Mouse (Mus musculus) CH12.LX (cell line): Measurements from ENCODE around the gene Lrmda.

Experiments
- CHD2 ChIP-seq: IDR thresholded peaks from 2 replicates; pipeline ENCODE4 v1.6.1; 2011; ENCODE audit warnings: low read length, improper control_type of control experiment
- CTCF ChIP-seq, 2 experiments: IDR thresholded peaks in 1 of 2; conservative IDR thresholded peaks in 1 of 2; 2 replicates each; pipeline ENCODE4 v1.5.1; 2011 to 2012; ENCODE audit warnings: low read depth in 2 of 2, low read length in 2 of 2, improper control_type of control experiment in 1 of 2, inconsistent platforms in 1 of 2, mild to moderate bottlenecking in 1 of 2, moderate library complexity in 1 of 2
- EP300 ChIP-seq: IDR thresholded peaks from 2 replicates; pipeline ENCODE4 v1.6.1; 2011; ENCODE audit warnings: low read length, improper control_type of control experiment
- NRF1 ChIP-seq: IDR thresholded peaks from 2 replicates; pipeline ENCODE4 v1.6.1; 2014; ENCODE audit warnings: low read depth, mild to moderate bottlenecking, inconsistent platforms, low read length, improper control_type of control experiment, moderate library complexity
- POLR2A ChIP-seq: IDR thresholded peaks from 2 replicates; pipeline ENCODE4 v1.6.1; 2011; ENCODE audit warnings: low read depth, mild to moderate bottlenecking, improper control_type of control experiment, low read length
- UBTF ChIP-seq: IDR thresholded peaks from 2 replicates; pipeline ENCODE4 v1.6.1; 2012; ENCODE audit warnings: low read depth, mild to moderate bottlenecking, inconsistent platforms, low read length, improper control_type of control experiment, moderate library complexity
- ZNF384 ChIP-seq: IDR thresholded peaks from 2 replicates; pipeline ENCODE4 v1.6.1; 2012; ENCODE audit warnings: low read depth, low read length, improper control_type of control experiment, inconsistent platforms

GRCm38 (mm10) chr14:22545887-22546675 is 526.6 kb downstream of the Lrmda start:
- TF ChIP-seq POLR2A (no peak), CTCF (conservative IDR thresholded peaks at IDR 0.05 in 1 of 2, IDR thresholded peaks at IDR 0.05 in 1 of 2; ENCODE audit: low read depth in 2 of 2, low read length in 2 of 2) (no peak), ZNF384 (no peak), CHD2 (no peak), UBTF (no peak), EP300 (no peak), NRF1 (no peak)
